Mouse (Mus musculus): ENCODE data around the gene Oxct2a. TPM values are rescaled to one million over a fixed set of nuclear protein-coding genes. Genes with fewer than 3 reads are reported as not detected.
A peak's percentile ranks its signal among the peaks of the same experiment; 100 is the strongest.
"Not testable (repeated sequence)": the region's sequence is repeated elsewhere in the genome, so short reads cannot be mapped to it uniquely, and the experiment has no call there.

Gene Oxct2a
- polyA plus RNA-seq, 1 experiment from 2014 or later = not detected

- peaks cover 34% of the 10 kb centered on the region for H3K27me3 ChIP-seq
- no peak for ATAC-seq (ENCODE audit: insufficient number of reproducible peaks, insufficient read depth, low FRiP score, low TSS enrichment, low read depth)
- H3K4me3 ChIP-seq (replicated peaks) = no peak overlapping the region
- 70% methylated on average over 14 of the region's 14 CpGs for WGBS
- H3K4me1 ChIP-seq (replicated peaks) = peaks cover 10% of the 10 kb centered on the region
- H3K9me3 ChIP-seq = peaks cover 10% of the 10 kb centered on the region; the same call in 1 of the 2 replicates
- H3K36me3 ChIP-seq = no peaks in the 10 kb centered on the region
- H3K9ac ChIP-seq (replicated peaks) = no peak overlapping the region; the same call in 1 of the 2 replicates
- H3K4me2 ChIP-seq = no peak overlapping the region
- no peak overlapping the region for H3K27ac ChIP-seq
Observed at GRCm38 (mm10) chr4:123335796-123336585, 12.6 kb upstream of the Oxct2a start.

- not testable (repeated sequence) for H3K4me2 ChIP-seq; H3K27ac ChIP-seq; H3K36me3 ChIP-seq; H3K4me1 ChIP-seq (replicated peaks); H3K4me3 ChIP-seq (replicated peaks); H3K9ac ChIP-seq (replicated peaks); ATAC-seq (ENCODE audit: insufficient number of reproducible peaks, insufficient read depth, low FRiP score, low TSS enrichment, low read depth)
- WGBS = 51% methylated on average over 10 of the region's 10 CpGs
- Histone ChIP-seq H3K9me3 (peaks cover 10% of the 10 kb centered on the region; the same call in 1 of the 2 replicates), H3K27me3 (peaks cover 26% of the 10 kb centered on the region)
Observed at GRCm38 (mm10) chr4:123335244-123335643, 11.8 kb upstream of the Oxct2a start.

DNA sequence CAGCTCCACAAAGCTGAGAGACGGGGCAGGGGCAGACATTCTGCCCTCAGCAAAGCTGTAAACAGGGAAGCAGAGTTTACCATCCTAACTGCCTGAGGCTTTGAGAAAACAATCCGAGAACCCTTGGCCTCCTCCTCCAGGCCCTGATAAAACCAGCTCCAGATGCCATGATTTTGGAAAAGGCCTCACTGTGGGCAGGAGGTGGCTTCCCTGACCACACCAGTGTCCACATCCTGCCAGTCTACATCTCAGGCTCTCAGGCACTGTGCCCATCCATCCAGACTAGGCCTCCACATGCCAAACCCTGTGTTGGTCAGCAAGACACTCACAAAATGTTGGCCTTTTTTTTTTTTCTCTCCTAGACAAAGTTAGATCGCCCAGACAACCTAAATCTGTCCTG, 10.7 kb upstream of the Oxct2a start:
- peaks cover 21% of the 10 kb centered on the region for H3K27me3 ChIP-seq
- no peaks in the 10 kb centered on the region for H3K36me3 ChIP-seq
- no peak overlapping the region for H3K4me3 ChIP-seq (replicated peaks)
- no peak for ATAC-seq (ENCODE audit: insufficient number of reproducible peaks, insufficient read depth, low FRiP score, low TSS enrichment, low read depth)
- H3K4me1 ChIP-seq (replicated peaks) = peaks cover 10% of the 10 kb centered on the region
- no peak overlapping the region for H3K9ac ChIP-seq (replicated peaks)
- 48% methylated on average over 3 of the region's 3 CpGs for WGBS
- H3K4me2 ChIP-seq = no peak overlapping the region
- no peak overlapping the region for H3K27ac ChIP-seq
- H3K9me3 ChIP-seq = peaks cover 10% of the 10 kb centered on the region; the same call in 1 of the 2 replicates

DNA sequence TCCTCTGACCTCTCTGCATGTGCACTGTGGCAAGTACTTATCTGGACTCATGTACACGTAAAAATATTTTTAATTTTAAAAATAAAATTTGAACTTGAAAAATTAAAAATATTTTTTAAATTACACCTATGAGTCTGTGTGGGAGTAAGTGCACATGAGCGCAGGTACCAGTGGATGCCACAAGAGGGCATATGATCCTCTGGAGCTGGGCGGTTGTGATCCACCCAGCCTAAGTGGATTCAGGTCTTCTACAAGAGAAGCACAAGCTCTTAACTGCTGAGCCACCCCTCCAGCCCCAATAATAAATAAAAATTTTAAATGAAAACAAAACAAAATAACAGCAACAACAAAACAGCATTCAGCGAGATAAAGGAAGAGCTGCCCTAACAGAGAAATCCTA, 9.7 kb upstream of the Oxct2a start:
- H3K27ac ChIP-seq = no peak overlapping the region
- peaks cover 10% of the 10 kb centered on the region for H3K4me1 ChIP-seq (replicated peaks)
- H3K4me3 ChIP-seq (replicated peaks) = no peak overlapping the region
- no peak overlapping the region for H3K4me2 ChIP-seq
- no peak overlapping the region for H3K9ac ChIP-seq (replicated peaks)
- peaks cover 10% of the 10 kb centered on the region; the same call in 1 of the 2 replicates for H3K9me3 ChIP-seq
- no peaks in the 10 kb centered on the region for H3K36me3 ChIP-seq
- H3K27me3 ChIP-seq = peaks cover 15% of the 10 kb centered on the region
- WGBS = 97% methylated on average over 4 of the region's 4 CpGs
- ATAC-seq (ENCODE audit: insufficient number of reproducible peaks, insufficient read depth, low FRiP score, low TSS enrichment, low read depth) = no peak

DNA sequence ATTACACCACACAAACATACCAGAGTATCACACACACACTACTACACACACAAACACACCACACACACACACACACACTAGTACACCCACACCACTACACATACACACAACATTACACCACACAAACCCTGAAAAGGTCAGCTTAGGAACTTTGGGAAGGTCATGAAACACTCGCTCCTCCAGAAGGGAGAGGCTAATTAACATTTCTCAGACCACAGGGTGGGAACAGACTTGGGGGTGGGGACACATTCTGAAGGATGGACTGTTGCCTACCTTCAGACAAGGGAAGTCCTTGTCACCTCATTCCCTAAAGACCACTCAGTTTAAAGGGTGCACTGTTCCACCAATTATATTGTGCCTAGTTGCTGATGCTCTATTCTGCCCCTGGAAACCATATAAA, 8.5 kb upstream of the Oxct2a start:
- H3K4me1 ChIP-seq (replicated peaks); ATAC-seq (ENCODE audit: insufficient number of reproducible peaks, insufficient read depth, low FRiP score, low TSS enrichment, low read depth); H3K27ac ChIP-seq; H3K4me3 ChIP-seq (replicated peaks); H3K9ac ChIP-seq (replicated peaks); H3K36me3 ChIP-seq; H3K4me2 ChIP-seq: not testable (repeated sequence)
- Histone ChIP-seq H3K27me3 (peaks cover 11% of the 10 kb centered on the region; the same call in 1 of the 2 replicates), H3K9me3 (peaks cover 10% of the 10 kb centered on the region; the same call in 1 of the 2 replicates)
- 65% methylated on average over 1 of the region's 1 CpGs for WGBS

GRCm38 (mm10) chr4:123331326-123331725, 7.9 kb upstream of the Oxct2a start:
- peaks cover 10% of the 10 kb centered on the region; the same call in 1 of the 2 replicates for H3K9me3 ChIP-seq
- 67% methylated on average over 3 of the region's 5 CpGs for WGBS
- no peak overlapping the region for H3K4me2 ChIP-seq
- H3K36me3 ChIP-seq = no peaks in the 10 kb centered on the region
- peaks cover 10% of the 10 kb centered on the region for H3K4me1 ChIP-seq (replicated peaks)
- no peak for ATAC-seq (ENCODE audit: insufficient number of reproducible peaks, insufficient read depth, low FRiP score, low TSS enrichment, low read depth)
- no peak overlapping the region for H3K9ac ChIP-seq (replicated peaks)
- H3K27ac ChIP-seq = no peak overlapping the region
- no peak overlapping the region for H3K4me3 ChIP-seq (replicated peaks)
- H3K27me3 ChIP-seq = peaks cover 9% of the 10 kb centered on the region; the same call in 1 of the 2 replicates

DNA sequence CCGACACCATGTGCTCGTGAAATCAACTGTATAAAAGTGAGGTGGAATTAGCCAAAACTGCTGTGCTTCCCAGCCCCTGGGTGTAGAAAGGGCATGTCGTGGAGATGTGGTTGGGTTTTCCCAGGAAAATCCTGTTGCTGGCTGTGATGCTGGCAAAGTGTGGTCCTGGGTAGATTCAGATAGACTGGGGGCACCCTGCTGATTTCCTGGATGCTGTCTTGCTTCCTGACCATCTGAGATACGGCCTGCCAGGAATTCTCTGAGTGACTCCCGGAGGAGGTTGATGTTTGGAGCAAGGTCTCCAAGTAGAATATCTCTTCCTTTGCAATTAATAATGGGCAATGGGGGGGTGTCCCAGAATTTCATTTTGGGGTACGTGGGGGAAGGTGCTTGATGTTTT, 5.5 kb upstream of the Oxct2a start:
- Histone ChIP-seq H3K9me3 (peaks cover 10% of the 10 kb centered on the region; the same call in 1 of the 2 replicates), H3K27me3 (peaks cover 9% of the 10 kb centered on the region), H3K9ac (replicated peaks) (no peak overlapping the region), H3K36me3 (no peaks in the 10 kb centered on the region), H3K4me3 (replicated peaks) (no peak overlapping the region), H3K4me2 (no peak overlapping the region), H3K27ac (no peak overlapping the region), H3K4me1 (replicated peaks) (no peaks in the 10 kb centered on the region)
- 66% methylated on average over 6 of the region's 6 CpGs for whole genome bisulfite sequencing
- no peak for ATAC-seq (ENCODE audit: insufficient number of reproducible peaks, insufficient read depth, low FRiP score, low TSS enrichment, low read depth)

GRCm38 (mm10) chr4:123327630-123328029, 4.2 kb upstream of the Oxct2a start:
- Histone ChIP-seq H3K4me1 (replicated peaks) (peaks cover 4% of the 10 kb centered on the region), H3K9ac (replicated peaks) (no peak overlapping the region), H3K9me3 (peaks cover 6% of the 10 kb centered on the region; the same call in 1 of the 2 replicates), H3K4me2 (no peak overlapping the region), H3K27ac (no peak overlapping the region), H3K4me3 (replicated peaks) (no peak overlapping the region), H3K27me3 (peaks cover 21% of the 10 kb centered on the region), H3K36me3 (no peaks in the 10 kb centered on the region)
- WGBS = 70% methylated on average over 3 of the region's 3 CpGs
- no peak for ATAC-seq (ENCODE audit: insufficient number of reproducible peaks, insufficient read depth, low FRiP score, low TSS enrichment, low read depth)

DNA sequence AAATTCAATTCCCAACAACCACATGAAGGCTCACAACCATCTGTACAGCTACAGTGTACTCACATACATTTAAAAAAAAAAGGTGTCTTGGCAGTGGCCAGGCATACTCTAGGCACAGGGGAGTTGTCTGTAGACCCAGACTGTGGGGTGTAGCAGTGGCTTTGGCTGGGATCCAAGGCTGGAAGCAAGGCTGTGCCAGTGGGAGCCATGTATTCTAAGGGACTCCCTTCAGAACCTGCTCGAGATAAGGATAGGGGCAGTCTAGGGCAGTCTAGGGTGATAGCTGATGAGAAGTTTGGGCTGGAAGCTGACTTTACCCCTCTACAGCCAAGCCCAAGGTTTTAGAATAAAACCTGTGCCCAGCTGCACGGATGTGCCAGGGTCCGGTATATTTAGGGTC, 2.7 kb upstream of the Oxct2a start:
- peaks cover 30% of the 10 kb centered on the region for H3K27me3 ChIP-seq
- no peak overlapping the region for H3K27ac ChIP-seq
- no peak for ATAC-seq (ENCODE audit: insufficient number of reproducible peaks, insufficient read depth, low FRiP score, low TSS enrichment, low read depth)
- H3K36me3 ChIP-seq = no peaks in the 10 kb centered on the region
- no peak overlapping the region for H3K4me2 ChIP-seq
- no peaks in the 10 kb centered on the region for H3K9me3 ChIP-seq
- H3K4me1 ChIP-seq (replicated peaks) = peaks cover 4% of the 10 kb centered on the region
- H3K4me3 ChIP-seq (replicated peaks) = no peak overlapping the region
- no peak overlapping the region for H3K9ac ChIP-seq (replicated peaks)
- WGBS = 75% methylated on average over 3 of the region's 3 CpGs

DNA sequence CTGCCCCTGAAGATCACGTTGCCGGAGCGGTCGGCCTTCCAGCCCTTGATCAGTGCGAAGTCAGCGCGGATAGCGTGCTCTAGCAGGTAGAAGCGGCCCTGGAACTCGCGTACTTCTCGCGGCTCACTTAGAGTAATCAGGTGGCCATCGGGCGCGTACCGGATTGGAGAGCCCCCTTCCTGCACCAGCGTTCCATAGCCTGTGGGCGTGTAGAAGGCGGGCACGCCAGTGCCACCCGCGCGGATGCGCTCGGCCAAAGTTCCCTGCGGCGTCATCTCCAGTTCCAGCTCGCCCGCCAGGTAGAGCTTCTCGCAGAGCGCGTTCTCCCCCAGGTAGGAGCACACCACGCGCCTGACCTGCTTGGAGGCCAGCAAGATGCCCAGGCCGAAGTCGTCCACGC, 524 bp downstream of the Oxct2a start:
- ATAC-seq (ENCODE audit: insufficient number of reproducible peaks, insufficient read depth, low FRiP score, low TSS enrichment, low read depth); H3K9ac ChIP-seq (replicated peaks); H3K9me3 ChIP-seq; H3K27ac ChIP-seq; H3K36me3 ChIP-seq; H3K4me1 ChIP-seq (replicated peaks): not testable (repeated sequence)
- 9% methylated on average over 29 of the region's 38 CpGs for WGBS
- Histone ChIP-seq H3K4me3 (replicated peaks) (peak overlapping the region; percentile 33), H3K4me2 (peak overlapping the region; percentile 54), H3K27me3 (peaks cover 30% of the 10 kb centered on the region)

GRCm38 (mm10) chr4:123314497-123314896, 8.9 kb downstream of the Oxct2a start:
- Histone ChIP-seq H3K4me3 (replicated peaks) (no peak overlapping the region), H3K36me3 (no peaks in the 10 kb centered on the region), H3K4me1 (replicated peaks) (no peaks in the 10 kb centered on the region), H3K9ac (replicated peaks) (no peak overlapping the region), H3K9me3 (no peaks in the 10 kb centered on the region), H3K27me3 (no peaks in the 10 kb centered on the region), H3K4me2 (no peak overlapping the region), H3K27ac (no peak overlapping the region)
- WGBS = 87% methylated on average over 3 of the region's 3 CpGs
- no peak for ATAC-seq (ENCODE audit: insufficient number of reproducible peaks, insufficient read depth, low FRiP score, low TSS enrichment, low read depth)

Data from limb, embryonic 12.5 days (tissue).